Mouse (Mus musculus): ENCODE measurements around the gene Dlg1. TPM values are rescaled to one million over a fixed set of nuclear protein-coding genes. Genes with fewer than 3 reads are reported as not detected.

Gene Dlg1
- total RNA-seq, 1 experiment, result 70.3 TPM

DNA sequence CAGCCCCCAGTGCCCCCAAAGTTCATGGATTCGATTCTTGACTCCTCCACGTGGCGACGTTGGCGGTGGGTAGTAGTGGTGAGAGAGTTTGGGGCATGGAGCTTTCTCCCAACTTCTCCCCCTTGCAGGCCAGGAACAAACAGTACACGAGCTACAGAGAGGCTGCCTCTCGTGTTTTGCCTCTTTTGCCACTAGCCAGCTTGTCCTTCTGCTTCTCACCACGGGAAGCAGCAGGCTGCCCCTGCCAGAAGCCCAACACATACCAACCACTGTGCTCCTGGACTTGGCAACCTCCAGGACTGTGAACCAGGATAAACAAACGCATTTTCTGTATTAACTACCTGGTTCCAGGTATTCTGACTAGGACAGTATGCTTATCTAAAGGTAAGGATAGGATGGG is 44.6 kb upstream of the Dlg1 start:
- H3K4me3 ChIP-seq (ENCODE audit: insufficient read depth in 1 of 2, low read depth in 1 of 2, low read length in 2 of 2, poor library complexity in 1 of 2, severe bottlenecking in 1 of 2), result no peak overlapping the region
- in situ Hi-C loops (cut with MboI; ENCODE audit: low sequenced_read_pairs in 2 of 2, unreplicated experiment in 2 of 2), result no loop called here
- no peak overlapping the region for H3K27ac ChIP-seq (ENCODE audit: insufficient read depth, low read depth, low read length, poor library complexity, severe bottlenecking)
- H3K36me3 ChIP-seq (ENCODE audit: control insufficient read depth, insufficient read depth, low read length, poor library complexity, severe bottlenecking), result no peaks in the 10 kb centered on the region
- peaks cover 0 to 7% of the 10 kb centered on the region in 2 experiments; a peak in 1 of 4 replicates for H3K4me1 ChIP-seq (ENCODE audit: control insufficient read depth in 2 of 2, insufficient read depth in 2 of 2, low read length in 2 of 2, poor library complexity in 1 of 2)
- DNase-seq (ENCODE audit: low read depth, low spot score), result no peak
- no peaks in the 10 kb centered on the region for H3K9me3 ChIP-seq (ENCODE audit: control insufficient read depth, insufficient read depth, low read depth, low read length)
- H3K9ac ChIP-seq (ENCODE audit: insufficient read depth, low read depth, low read length, poor library complexity, severe bottlenecking), result no peak overlapping the region
- TF ChIP-seq MAFK (IDR thresholded peaks at IDR 0.05; ENCODE audit: insufficient read depth, low read depth, low read length), result no peak

DNA sequence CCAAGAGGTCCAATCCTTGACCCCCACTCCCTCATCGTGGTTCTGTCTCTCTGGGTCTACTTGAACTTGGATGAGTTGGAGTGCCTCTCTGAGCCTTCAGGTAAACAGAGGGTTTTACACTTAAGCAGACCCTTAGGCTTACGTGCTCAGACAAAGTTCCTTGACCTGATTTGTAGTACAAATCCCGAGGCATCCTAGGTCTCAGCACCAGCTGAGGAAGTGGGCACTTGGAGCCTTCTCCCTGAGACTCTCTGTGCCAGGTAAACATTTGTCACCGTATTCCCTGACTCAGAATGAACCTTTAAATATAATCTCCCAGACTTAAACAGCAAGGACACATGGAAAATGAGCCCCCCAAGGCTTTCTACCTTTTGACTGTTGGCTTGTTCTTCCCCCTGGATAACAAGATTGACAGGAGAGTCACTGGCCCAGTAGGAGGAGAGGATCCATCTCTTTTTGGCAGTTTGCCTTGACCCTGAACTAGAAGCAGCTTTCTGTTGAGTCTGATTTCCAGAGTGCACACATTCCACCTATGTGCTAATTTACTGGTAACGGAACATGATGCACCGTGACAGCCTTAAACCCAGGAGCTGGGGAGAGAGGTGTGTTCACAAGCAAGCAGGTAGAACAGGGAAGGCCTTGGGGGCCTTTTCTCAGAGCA is 43.4 kb upstream of the Dlg1 start:
- Histone ChIP-seq H3K4me1 (ENCODE audit: control insufficient read depth in 2 of 2, insufficient read depth in 2 of 2, low read length in 2 of 2, poor library complexity in 1 of 2) (peaks cover 0 to 7% of the 10 kb centered on the region in 2 experiments; a peak in 1 of 4 replicates), H3K36me3 (ENCODE audit: control insufficient read depth, insufficient read depth, low read length, poor library complexity, severe bottlenecking) (no peaks in the 10 kb centered on the region), H3K9me3 (ENCODE audit: control insufficient read depth, insufficient read depth, low read depth, low read length) (no peaks in the 10 kb centered on the region), H3K4me3 (ENCODE audit: insufficient read depth in 1 of 2, low read depth in 1 of 2, low read length in 2 of 2, poor library complexity in 1 of 2, severe bottlenecking in 1 of 2) (no peak overlapping the region), H3K27ac (ENCODE audit: insufficient read depth, low read depth, low read length, poor library complexity, severe bottlenecking) (no peak overlapping the region), H3K9ac (ENCODE audit: insufficient read depth, low read depth, low read length, poor library complexity, severe bottlenecking) (no peak overlapping the region)
- in situ Hi-C loops (cut with MboI; ENCODE audit: low sequenced_read_pairs in 2 of 2, unreplicated experiment in 2 of 2), result no loop called here
- no peak for TF ChIP-seq HCFC1 (IDR thresholded peaks at IDR 0.05; ENCODE audit: borderline replicate concordance, insufficient read depth, low read length)
- TF ChIP-seq ZC3H11A (IDR thresholded peaks at IDR 0.05; ENCODE audit: borderline replicate concordance, low read depth, low read length), result no peak
- no peak for TF ChIP-seq CHD2 (IDR thresholded peaks at IDR 0.05; ENCODE audit: low read depth, low read length)
- TF ChIP-seq MAFK (IDR thresholded peaks at IDR 0.05; ENCODE audit: insufficient read depth, low read depth, low read length), result no peak
- TF ChIP-seq ZNF384 (IDR thresholded peaks at IDR 0.05; ENCODE audit: low read depth, low read length), result no peak
- DNase-seq (ENCODE audit: low read depth, low spot score), result no peak

- no peak overlapping the region for H3K9ac ChIP-seq (ENCODE audit: insufficient read depth, low read depth, low read length, poor library complexity, severe bottlenecking)
- in situ Hi-C loops (cut with MboI; ENCODE audit: low sequenced_read_pairs in 2 of 2, unreplicated experiment in 2 of 2), result no loop called here
- H3K36me3 ChIP-seq (ENCODE audit: control insufficient read depth, insufficient read depth, low read length, poor library complexity, severe bottlenecking), result no peaks in the 10 kb centered on the region
- no peak overlapping the region for H3K27ac ChIP-seq (ENCODE audit: insufficient read depth, low read depth, low read length, poor library complexity, severe bottlenecking)
- H3K9me3 ChIP-seq (ENCODE audit: control insufficient read depth, insufficient read depth, low read depth, low read length), result no peaks in the 10 kb centered on the region
- no peak overlapping the region for H3K4me3 ChIP-seq (ENCODE audit: insufficient read depth in 1 of 2, low read depth in 1 of 2, low read length in 2 of 2, poor library complexity in 1 of 2, severe bottlenecking in 1 of 2)
- peaks cover 0 to 7% of the 10 kb centered on the region in 2 experiments; a peak in 1 of 4 replicates for H3K4me1 ChIP-seq (ENCODE audit: control insufficient read depth in 2 of 2, insufficient read depth in 2 of 2, low read length in 2 of 2, poor library complexity in 1 of 2)
- TF ChIP-seq ZC3H11A (IDR thresholded peaks at IDR 0.05; ENCODE audit: borderline replicate concordance, low read depth, low read length) (no peak), HCFC1 (IDR thresholded peaks at IDR 0.05; ENCODE audit: borderline replicate concordance, insufficient read depth, low read length) (no peak), CHD2 (IDR thresholded peaks at IDR 0.05; ENCODE audit: low read depth, low read length) (no peak), MAFK (IDR thresholded peaks at IDR 0.05; ENCODE audit: insufficient read depth, low read depth, low read length) (no peak)
- no peak for DNase-seq (ENCODE audit: low read depth, low spot score)
Observed at GRCm38 (mm10) chr16:31622356-31622755, 40.9 kb upstream of the Dlg1 start.

DNA sequence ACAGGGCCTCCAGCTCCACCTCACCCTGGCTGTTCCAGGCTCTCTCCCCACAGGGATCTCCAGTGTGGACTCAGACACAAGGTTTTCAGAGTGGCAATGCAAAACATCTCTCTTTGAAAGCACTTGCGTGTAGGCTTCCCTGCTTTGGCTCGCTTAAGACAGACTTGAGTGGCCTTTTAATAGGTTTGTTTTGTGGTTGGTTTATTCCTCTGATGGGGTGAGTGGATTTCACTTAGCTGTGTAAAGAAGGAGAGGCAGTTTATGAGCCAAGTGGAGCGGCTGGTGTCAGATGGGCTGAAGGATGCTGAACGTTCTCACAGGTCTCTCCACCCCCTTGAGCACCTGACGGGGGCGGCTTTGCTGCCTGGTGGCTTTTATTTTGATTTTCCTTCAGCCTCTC is 40.1 kb upstream of the Dlg1 start:
- no peaks in the 10 kb centered on the region for H3K36me3 ChIP-seq (ENCODE audit: control insufficient read depth, insufficient read depth, low read length, poor library complexity, severe bottlenecking)
- H3K9ac ChIP-seq (ENCODE audit: insufficient read depth, low read depth, low read length, poor library complexity, severe bottlenecking), result no peak overlapping the region
- TF ChIP-seq MAFK (IDR thresholded peaks at IDR 0.05; ENCODE audit: insufficient read depth, low read depth, low read length) (no peak), ZNF384 (IDR thresholded peaks at IDR 0.05; ENCODE audit: low read depth, low read length) (no peak), CHD2 (IDR thresholded peaks at IDR 0.05; ENCODE audit: low read depth, low read length) (no peak), HCFC1 (IDR thresholded peaks at IDR 0.05; ENCODE audit: borderline replicate concordance, insufficient read depth, low read length) (no peak), ZC3H11A (IDR thresholded peaks at IDR 0.05; ENCODE audit: borderline replicate concordance, low read depth, low read length) (no peak)
- no peak overlapping the region for H3K4me3 ChIP-seq (ENCODE audit: insufficient read depth in 1 of 2, low read depth in 1 of 2, low read length in 2 of 2, poor library complexity in 1 of 2, severe bottlenecking in 1 of 2)
- in situ Hi-C loops (cut with MboI; ENCODE audit: low sequenced_read_pairs in 2 of 2, unreplicated experiment in 2 of 2), result no loop called here
- H3K9me3 ChIP-seq (ENCODE audit: control insufficient read depth, insufficient read depth, low read depth, low read length), result no peaks in the 10 kb centered on the region
- no peak for DNase-seq (ENCODE audit: low read depth, low spot score)
- 0 out of 4 replicates have a peak, but pooled peaks cover 0 to 2% of the 10 kb centered on the region in 2 experiments for H3K4me1 ChIP-seq (ENCODE audit: control insufficient read depth in 2 of 2, insufficient read depth in 2 of 2, low read length in 2 of 2, poor library complexity in 1 of 2)
- no peak overlapping the region for H3K27ac ChIP-seq (ENCODE audit: insufficient read depth, low read depth, low read length, poor library complexity, severe bottlenecking)

DNA sequence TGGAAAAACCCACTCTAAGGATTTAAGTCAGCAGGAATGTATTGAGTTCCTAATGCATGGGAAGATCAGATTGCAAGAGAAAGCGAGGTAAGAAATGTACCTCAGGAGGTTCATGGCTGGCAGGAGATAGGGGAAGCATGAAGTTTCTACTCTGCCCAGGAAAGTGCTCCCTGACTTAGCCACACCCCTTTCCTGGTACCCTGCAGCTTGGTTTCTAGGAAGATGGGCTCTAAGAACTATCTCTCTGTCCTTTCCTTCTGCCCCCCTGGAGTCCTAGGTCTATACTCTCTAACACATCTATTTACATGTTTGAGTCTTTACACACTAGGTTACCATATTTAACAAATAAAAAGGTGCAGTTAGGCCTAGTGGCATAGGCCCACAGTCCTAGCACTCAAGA is 38.5 kb upstream of the Dlg1 start:
- Histone ChIP-seq H3K9ac (ENCODE audit: insufficient read depth, low read depth, low read length, poor library complexity, severe bottlenecking) (no peak overlapping the region), H3K27ac (ENCODE audit: insufficient read depth, low read depth, low read length, poor library complexity, severe bottlenecking) (no peak overlapping the region), H3K36me3 (ENCODE audit: control insufficient read depth, insufficient read depth, low read length, poor library complexity, severe bottlenecking) (no peaks in the 10 kb centered on the region), H3K4me1 (ENCODE audit: control insufficient read depth in 2 of 2, insufficient read depth in 2 of 2, low read length in 2 of 2, poor library complexity in 1 of 2) (no peaks in the 10 kb centered on the region), H3K9me3 (ENCODE audit: control insufficient read depth, insufficient read depth, low read depth, low read length) (no peaks in the 10 kb centered on the region), H3K4me3 (ENCODE audit: insufficient read depth in 1 of 2, low read depth in 1 of 2, low read length in 2 of 2, poor library complexity in 1 of 2, severe bottlenecking in 1 of 2) (no peak overlapping the region)
- no peak for DNase-seq (ENCODE audit: low read depth, low spot score)
- TF ChIP-seq ZNF384 (IDR thresholded peaks at IDR 0.05; ENCODE audit: low read depth, low read length), result no peak
- no peak for TF ChIP-seq HCFC1 (IDR thresholded peaks at IDR 0.05; ENCODE audit: borderline replicate concordance, insufficient read depth, low read length)
- no peak for TF ChIP-seq ZC3H11A (IDR thresholded peaks at IDR 0.05; ENCODE audit: borderline replicate concordance, low read depth, low read length)
- no peak for TF ChIP-seq MAFK (IDR thresholded peaks at IDR 0.05; ENCODE audit: insufficient read depth, low read depth, low read length)
- no peak for TF ChIP-seq CHD2 (IDR thresholded peaks at IDR 0.05; ENCODE audit: low read depth, low read length)
- in situ Hi-C loops (cut with MboI; ENCODE audit: low sequenced_read_pairs in 2 of 2, unreplicated experiment in 2 of 2), result no loop called here

All from ES-E14 (cell line).